34 mouse cellular contexts compared by ENCODE assay signal in the genomic region with DNA sequence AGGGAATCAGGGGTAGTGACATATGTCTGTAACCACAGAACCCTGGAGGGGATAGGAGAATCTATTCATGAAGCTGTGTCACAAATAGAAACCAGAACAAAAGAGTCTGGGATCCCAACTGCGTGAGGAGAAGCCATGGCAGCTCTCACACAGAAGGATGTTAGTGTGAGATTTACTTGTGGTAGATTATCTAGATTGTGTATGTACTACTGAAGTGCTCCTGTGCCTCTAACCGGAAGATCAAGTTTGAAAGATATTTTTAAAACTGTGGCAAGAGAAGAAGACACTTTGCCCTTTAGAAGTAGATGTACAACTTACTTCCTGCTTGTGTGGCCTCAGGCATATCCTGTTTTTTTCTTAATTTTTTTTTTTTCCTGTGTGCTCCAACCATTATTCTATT. TPM values are rescaled to one million over a fixed set of nuclear protein-coding genes. Genes with fewer than 3 reads are reported as not detected.
DNase-seq lines count a peak whose midpoint lies in the region; ATAC-seq and TF ChIP-seq lines count a peak whose summit lies in the region.
"Had no signal": no experiment of that assay in that cellular context is flagged by ENCODE, and none has a peak within 500 bp of the region (broad histone marks: within the 10 kb centered on the region; RNA-seq: fewer than 3 reads in every experiment).

No protein-coding gene starts in this region.

- H3K4me1 ChIP-seq in spleen, adult 2 months (ENCODE audit: control insufficient read depth, insufficient read depth, insufficient read length): peaks cover 10% of the 10 kb centered on the region
- H3K4me1 ChIP-seq in kidney, embryonic 15.5 days: peaks cover 5% of the 10 kb centered on the region; the same call in 1 of the 2 replicates
- H3K4me1 ChIP-seq: embryonic facial prominence, embryonic 10.5 days; hindbrain, embryonic 15.5 days; limb, embryonic 13.5 days; liver, embryonic 12.5 days; midbrain, embryonic 15.5 days had no signal

- no peaks in the 10 kb centered on the region for H3K9me3 ChIP-seq in kidney, embryonic 15.5 days (replicated peaks)
- H3K9me3 ChIP-seq: embryonic facial prominence, embryonic 10.5 days; heart, embryonic 15.5 days; hindbrain, embryonic 15.5 days; limb, embryonic 13.5 days; liver, embryonic 12.5 days; megakaryocyte, embryonic 14.5 days; midbrain, embryonic 15.5 days had no signal

- no peak for DNase-seq in spleen, adult 2 months (ENCODE audit: low read depth in 1 of 2, low spot score in 2 of 2)
- no peak for DNase-seq in spleen, postnatal 10 days (ENCODE audit: low spot score in 2 of 2)
- peak; percentile 54 for DNase-seq in CD4-positive helper T cell, adult 2 months (ENCODE audit: low read depth, low spot score)
- peak; percentile 47 for DNase-seq in T-cell, adult 2 months (ENCODE audit: low spot score)
- DNase-seq in frontal cortex, postnatal 36 days (ENCODE audit: low spot score in 2 of 2): no peak
- DNase-seq: adrenal gland, postnatal 36 days; B cell, adult 2 months; cerebellum, postnatal 10 days; forebrain, postnatal 0 days; gastrocnemius, postnatal 25 days; kidney, adult 9 months; kidney, postnatal 36 days; layer of hippocampus, adult 9-11 months; lung, adult 2 months; lung, postnatal 14 days had no signal

- peak overlapping the region; percentile 85 for H3K27ac ChIP-seq in spleen, adult 2 months (ENCODE audit: insufficient read depth, low read length)
- no peak overlapping the region for H3K27ac ChIP-seq in kidney, embryonic 15.5 days
- H3K27ac ChIP-seq: embryonic facial prominence, embryonic 10.5 days; heart, embryonic 15.5 days; hindbrain, embryonic 15.5 days; limb, embryonic 13.5 days; liver, embryonic 12.5 days; midbrain, embryonic 15.5 days had no signal

- ATAC-seq in monocyte, adult 5-6 weeks (replicated peaks; ENCODE audit: insufficient number of reproducible peaks, low FRiP score, low TSS enrichment, poor library complexity, severe bottlenecking): peak; percentile 17; the same call in 1 of the 2 replicates
- ATAC-seq in kidney, embryonic 15.5 days (replicated peaks; ENCODE audit: low FRiP score): no peak
- ATAC-seq: forebrain, postnatal 0 days; intestine, embryonic 16.5 days; liver, embryonic 12.5 days; midbrain, embryonic 15.5 days had no signal

- H3K27me3 ChIP-seq in spleen, adult 2 months (ENCODE audit: control insufficient read depth, insufficient read depth, low read length): no peaks in the 10 kb centered on the region
- H3K27me3 ChIP-seq in kidney, embryonic 15.5 days: no peaks in the 10 kb centered on the region
- H3K27me3 ChIP-seq: heart, embryonic 15.5 days; hindbrain, embryonic 15.5 days; limb, embryonic 13.5 days; liver, embryonic 12.5 days; megakaryocyte, embryonic 14.5 days; midbrain, embryonic 15.5 days had no signal

- no peaks in the 10 kb centered on the region for H3K36me3 ChIP-seq in spleen, adult 2 months (ENCODE audit: control insufficient read depth, insufficient read depth, low read length)
- H3K36me3 ChIP-seq in kidney, embryonic 15.5 days: no peaks in the 10 kb centered on the region
- H3K36me3 ChIP-seq: embryonic facial prominence, embryonic 10.5 days; heart, embryonic 15.5 days; hindbrain, embryonic 15.5 days; limb, embryonic 13.5 days; liver, embryonic 12.5 days; midbrain, embryonic 15.5 days had no signal

- TF ChIP-seq CTCF in spleen, adult 2 months (IDR thresholded peaks at IDR 0.05; ENCODE audit: extremely low read depth, insufficient read depth, insufficient read length, insufficient replicate concordance): no peak

- 15% methylated on average over 2 of the region's 2 CpGs for WGBS in spleen, adult 2 months
- 69% methylated on average over 2 of the region's 2 CpGs for WGBS in kidney, embryonic 15.5 days

- TF ChIP-seq POLR2A in spleen, adult 2 months (IDR thresholded peaks at IDR 0.05; ENCODE audit: low read depth, low read length): no peak

- H3K9ac ChIP-seq in kidney, embryonic 15.5 days: no peak overlapping the region
- H3K9ac ChIP-seq: forebrain, postnatal 0 days; heart, embryonic 15.5 days; hindbrain, embryonic 15.5 days; limb, embryonic 13.5 days; liver, embryonic 12.5 days; midbrain, embryonic 15.5 days had no signal

- no peak overlapping the region for H3K4me2 ChIP-seq in kidney, embryonic 15.5 days
- H3K4me2 ChIP-seq: heart, embryonic 15.5 days; hindbrain, embryonic 15.5 days; limb, embryonic 13.5 days; liver, embryonic 12.5 days; midbrain, embryonic 15.5 days had no signal

- no peak overlapping the region for H3K4me3 ChIP-seq in spleen, adult 2 months (ENCODE audit: extremely low read depth, insufficient read depth, insufficient read length)
- H3K4me3 ChIP-seq in kidney, embryonic 15.5 days (replicated peaks): no peak overlapping the region
- H3K4me3 ChIP-seq: embryonic facial prominence, embryonic 10.5 days; heart, embryonic 15.5 days; hindbrain, embryonic 15.5 days; limb, embryonic 13.5 days; liver, embryonic 12.5 days; megakaryocyte, embryonic 14.5 days; midbrain, embryonic 15.5 days; myocyte had no signal

RNA-seq across cellular contexts. Expression of a gene that starts 21.5 kb away (rescaled TPM):
- polyA plus RNA-seq in spleen, adult 2 months (2012; rRNA removed): 0.23 and 0.26 TPM in 2 replicates
- total RNA-seq in monocyte, adult 5-6 weeks (2017): 4.5 to 5.4 TPM in 2 of 3 replicates, not detected in the other
- not detected in 2 replicates for polyA plus RNA-seq in kidney, embryonic 15.5 days (2015; fragmentation: Nextera tagmentation; extraction: Ambion mirVana)
- total RNA-seq: adrenal gland, adult 18-20 months; adrenal gland, postnatal 36 days; forebrain, postnatal 0 days; gastrocnemius, postnatal 25 days; heart, adult 8-10 months; hematopoietic stem cell, adult 5-6 weeks; left cerebral cortex, adult 18-20 months; left cerebral cortex, postnatal 25 days had no signal
- polyA plus RNA-seq: cortical plate, adult 2 months; embryonic facial prominence, embryonic 10.5 days; forebrain, postnatal 0 days; heart, embryonic 15.5 days; hindbrain, embryonic 15.5 days; intestine, embryonic 16.5 days; limb, embryonic 13.5 days; liver, embryonic 12.5 days; lung, adult 2 months; midbrain, embryonic 15.5 days; myocyte; neural tube, embryonic 14.5 days; testis, adult 2 months had no signal

RNA-seq across cellular contexts. Expression of a gene that starts 35.3 kb away (rescaled TPM):
- polyA plus RNA-seq in spleen, adult 2 months (2012; rRNA removed): 0.28 and 0.33 TPM in 2 replicates
- 2.5 to 4.9 TPM (median 3.6 TPM) in 3 replicates for total RNA-seq in monocyte, adult 5-6 weeks (2017)
- polyA plus RNA-seq in kidney, embryonic 15.5 days (2015; fragmentation: Nextera tagmentation; extraction: Ambion mirVana): 9.6 and 11.4 TPM in 2 replicates

RNA-seq across cellular contexts. Expression of a gene that starts 35.4 kb away (rescaled TPM):
- 3.9 and 9.5 TPM in 2 replicates for polyA plus RNA-seq in spleen, adult 2 months (2012; rRNA removed)
- total RNA-seq in monocyte, adult 5-6 weeks (2017): 335 to 352 TPM (median 349 TPM) in 3 replicates
- 142 and 147 TPM in 2 replicates for polyA plus RNA-seq in kidney, embryonic 15.5 days (2015; fragmentation: Nextera tagmentation; extraction: Ambion mirVana)

Comparison
In these comparisons a context has a peak if more than half of its experiments do, and no peak if none do; other contexts are left out.
1. DNase-seq: peak in CD4-positive helper T cell, adult 2 months (single experiment) and T-cell, adult 2 months (single experiment); none in spleen, adult 2 months (0 of 2), spleen, postnatal 10 days (0 of 2) and frontal cortex, postnatal 36 days (0 of 2).
2. RNA of a gene that starts 35.4 kb away (polyA plus RNA-seq): 142 to 147 TPM in kidney, embryonic 15.5 days; 3.9 to 9.5 TPM in spleen, adult 2 months; every median in the first group is over 10 times any median in the second.